Comparison of ENCODE assay signal across 17 mouse cellular contexts in genomic region chr5:12566568-12566967, GRCm38 (mm10).
"Had no signal": no experiment of that assay in that cellular context is flagged by ENCODE, and none has a peak within 500 bp of the region (broad histone marks: within the 10 kb centered on the region; RNA-seq: fewer than 3 reads in every experiment).

No protein-coding gene starts in this region.

- H3K27ac ChIP-seq: macrophage; midbrain, embryonic 13.5 days; midbrain, embryonic 15.5 days; neural tube, embryonic 12.5 days had no signal

- H3K27me3 ChIP-seq: megakaryocyte, embryonic 14.5 days; midbrain, embryonic 15.5 days; neural tube, embryonic 12.5 days had no signal

- H3K4me3 ChIP-seq: megakaryocyte, embryonic 14.5 days; midbrain, embryonic 13.5 days; midbrain, embryonic 15.5 days; neural tube, embryonic 12.5 days had no signal

- H3K4me1 ChIP-seq: midbrain, embryonic 13.5 days; midbrain, embryonic 15.5 days; neural tube, embryonic 12.5 days had no signal

- ATAC-seq: midbrain, embryonic 13.5 days; midbrain, embryonic 15.5 days had no signal

- H3K9me3 ChIP-seq: megakaryocyte, embryonic 14.5 days; midbrain, embryonic 13.5 days; midbrain, embryonic 15.5 days; neural tube, embryonic 12.5 days had no signal

- H3K4me2 ChIP-seq: lung, embryonic 14.5 days; midbrain, embryonic 11.5 days; midbrain, embryonic 13.5 days; midbrain, embryonic 15.5 days; neural tube, embryonic 12.5 days had no signal

- H3K36me3 ChIP-seq: midbrain, embryonic 13.5 days; midbrain, embryonic 15.5 days; neural tube, embryonic 12.5 days had no signal

- H3K9ac ChIP-seq: lung, embryonic 14.5 days; midbrain, embryonic 13.5 days; midbrain, embryonic 15.5 days; neural tube, embryonic 12.5 days had no signal

- DNase-seq: lung, embryonic 14.5 days; lung, postnatal 14 days; lung, postnatal 36 days; retina, postnatal 1 day; right cerebral cortex, adult 18-20 months; right cerebral cortex, postnatal 25 days; right cerebral cortex, postnatal 4 days; spleen, adult 18-20 months; thymus, adult 18-20 months; thymus, postnatal 14 days; thymus, postnatal 36 days had no signal
